Mouse (Mus musculus) ES-Bruce4 (cell line): Measurements from ENCODE around the gene Gm11077. TPM values are rescaled to one million over a fixed set of nuclear protein-coding genes. Genes with fewer than 3 reads are reported as not detected.

Experiments
- H3K27ac ChIP-seq: 2 replicates; pipeline ENCODE4 v1.5.1; 2012; ENCODE audit warnings: low read length, inconsistent platforms; ENCODE audit not compliant: insufficient read depth
- H3K27me3 ChIP-seq: 2 replicates; pipeline ENCODE4 v1.6.1; 2012; ENCODE audit warnings: mild to moderate bottlenecking, low read length, inconsistent platforms; ENCODE audit not compliant: control insufficient read depth, poor library complexity, insufficient read depth, severe bottlenecking
- H3K36me3 ChIP-seq: 2 replicates; pipeline ENCODE4 v1.6.1; 2012; ENCODE audit warnings: inconsistent platforms, mild to moderate bottlenecking, low read length, moderate library complexity; ENCODE audit not compliant: control insufficient read depth, poor library complexity, insufficient read depth, severe bottlenecking
- H3K4me1 ChIP-seq: one replicate; pipeline ENCODE4 v1.8.1; 2011; ENCODE audit warnings: low read length; ENCODE audit not compliant: control insufficient read depth, insufficient read depth
- H3K4me3 ChIP-seq: 2 replicates; pipeline ENCODE4 v1.5.1; 2011; ENCODE audit warnings: low read depth, mild to moderate bottlenecking, low read length
- H3K9ac ChIP-seq: 2 replicates; pipeline ENCODE4 v1.6.1; 2012; ENCODE audit warnings: low read depth, mild to moderate bottlenecking, inconsistent platforms; ENCODE audit not compliant: poor library complexity, severe bottlenecking
- H3K9me3 ChIP-seq: replicated peaks from 2 replicates; pipeline ENCODE4 v1.6.1; 2012; ENCODE audit warnings: mild to moderate bottlenecking, low read length, inconsistent platforms; ENCODE audit not compliant: control insufficient read depth, poor library complexity, insufficient read depth, severe bottlenecking
- CTCF ChIP-seq: IDR thresholded peaks from one replicate; pipeline ENCODE4 v1.8.1; 2011; ENCODE audit warnings: low read depth, low read length
- EP300 ChIP-seq: IDR thresholded peaks from 2 replicates; pipeline ENCODE4 v1.6.1; 2011; ENCODE audit warnings: low read depth, low read length; ENCODE audit not compliant: insufficient read depth
- POLR2A ChIP-seq: IDR thresholded peaks from one replicate; pipeline ENCODE4 v1.8.1; 2011; ENCODE audit warnings: low read length; ENCODE audit not compliant: insufficient read depth
- polyA plus RNA-seq: library from polyadenylated mRNA; stranded (reverse); fragments of >200 nt; gene quantifications from 2 replicates; pipeline ENCODE4 v1.2.4, GENCODE M21; 2011; ENCODE audit warnings: low read depth; ENCODE audit not compliant: missing spikeins, insufficient read depth, insufficient read length

Gm11077 gene
- polyA plus RNA-seq, result not detected in 2 replicates

DNA sequence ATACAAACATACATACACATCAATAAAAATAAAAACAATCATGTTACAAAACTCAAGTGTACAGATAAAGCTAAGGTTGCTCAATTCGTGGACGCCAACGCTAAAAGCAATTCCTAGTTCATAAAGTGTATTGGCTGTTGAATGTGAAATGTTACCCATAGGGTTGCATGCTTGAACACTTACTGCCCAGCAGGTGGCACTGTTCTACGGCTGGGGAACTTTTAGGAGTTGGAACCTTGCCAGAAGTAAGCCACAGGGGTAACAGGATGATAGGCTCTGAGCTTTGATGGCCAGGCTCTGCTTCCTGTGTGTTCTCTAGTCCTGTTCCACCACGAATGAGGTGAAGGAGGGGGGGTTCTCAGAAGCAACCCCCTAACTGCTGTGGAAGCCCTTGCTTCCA, at the start of gene Gm11077:
Gm11077 (plus strand) TSS at position 13 of the 400 bp plus-strand sequence.
- peaks cover 6% of the 10 kb centered on the region for H3K4me1 ChIP-seq
- H3K9ac ChIP-seq, result no peak within 1 kb of the TSS
- TF ChIP-seq POLR2A (no peak), EP300 (no peak), CTCF (no peak)
- no peaks in the 10 kb centered on the region for H3K27me3 ChIP-seq
- H3K27ac ChIP-seq, result no peak within 1 kb of the TSS
- H3K9me3 ChIP-seq, result peaks cover 5% of the 10 kb centered on the region
- no peaks in the 10 kb centered on the region for H3K36me3 ChIP-seq
- no peak within 1 kb of the TSS for H3K4me3 ChIP-seq

DNA sequence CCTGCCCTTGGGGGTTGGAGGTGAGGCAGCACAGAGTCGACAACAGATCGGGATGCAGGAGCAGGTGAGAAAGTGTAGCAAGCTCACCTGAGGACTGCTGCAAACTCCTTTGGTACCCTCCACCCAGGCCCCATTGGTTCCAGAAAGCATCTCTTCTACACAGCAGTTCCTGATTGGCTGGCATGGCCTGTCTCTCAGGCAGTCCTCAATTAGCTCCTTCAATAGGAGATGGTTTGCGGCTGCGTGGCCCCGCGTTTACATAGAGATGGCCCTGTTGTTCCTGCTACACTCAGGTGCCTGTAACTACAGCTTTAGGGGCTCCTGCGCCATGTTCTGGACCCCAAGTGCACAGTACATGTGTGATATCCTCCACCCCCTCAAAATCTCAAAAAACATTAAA, 48.4 kb upstream of the Gm11077 start:
- peak overlapping the region; percentile 13 for H3K4me3 ChIP-seq
- H3K9ac ChIP-seq, result no peak overlapping the region
- TF ChIP-seq POLR2A (no peak), EP300 (no peak), CTCF (no peak)
- no peaks in the 10 kb centered on the region for H3K9me3 ChIP-seq
- H3K36me3 ChIP-seq, result no peaks in the 10 kb centered on the region
- H3K27ac ChIP-seq, result no peak overlapping the region
- H3K4me1 ChIP-seq, result peaks cover 5% of the 10 kb centered on the region
- no peaks in the 10 kb centered on the region for H3K27me3 ChIP-seq

DNA sequence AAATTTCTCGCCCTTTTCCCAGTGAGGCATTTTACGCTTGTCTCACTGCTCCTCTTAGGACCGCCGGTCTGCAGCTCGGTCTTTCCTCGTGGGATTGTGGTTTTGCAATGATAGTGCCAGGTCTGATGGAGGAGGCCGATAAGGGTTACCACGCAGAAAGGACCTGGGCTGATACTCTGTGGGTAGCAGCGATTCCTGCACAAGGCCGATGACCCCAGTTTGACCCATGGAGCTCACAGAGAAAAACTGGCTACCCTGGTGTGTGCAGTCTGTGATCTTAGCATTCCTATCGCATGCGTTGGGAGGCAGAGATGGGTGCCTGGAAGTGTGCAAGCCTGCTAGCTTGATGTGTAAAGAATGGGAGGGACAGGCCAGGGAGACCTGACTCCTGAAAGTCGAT, 46.3 kb upstream of the Gm11077 start:
- TF ChIP-seq EP300, result no peak
- no peak for TF ChIP-seq POLR2A
- TF ChIP-seq CTCF, result no peak
- H3K27ac ChIP-seq, result no peak overlapping the region

DNA sequence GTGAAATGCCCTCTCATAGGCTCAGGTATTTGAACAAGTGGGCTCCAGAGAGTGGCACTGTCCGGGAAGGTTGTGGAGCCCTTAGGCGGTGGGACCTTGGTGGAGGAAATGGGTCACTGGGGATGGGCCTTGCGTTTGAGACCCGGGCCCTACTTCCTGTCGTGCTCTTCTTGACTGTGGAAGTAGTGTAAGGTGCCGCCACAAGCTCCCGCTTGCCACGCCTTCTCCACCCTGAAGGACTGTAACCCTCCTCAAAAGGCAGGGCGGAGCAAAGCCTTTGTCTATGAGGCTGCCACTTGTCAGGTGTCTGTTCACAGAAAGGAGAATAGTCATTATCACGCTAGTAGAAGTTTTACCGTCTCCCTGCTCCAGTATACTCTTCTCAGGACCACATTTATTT, 44.7 kb upstream of the Gm11077 start:
- no peaks in the 10 kb centered on the region for H3K9me3 ChIP-seq
- no peak overlapping the region for H3K27ac ChIP-seq

More for the DNA sequence above, 46.3 kb upstream of the Gm11077 start:
- H3K9me3 ChIP-seq, result no peaks in the 10 kb centered on the region
- no peak overlapping the region for H3K9ac ChIP-seq
- peaks cover 2% of the 10 kb centered on the region for H3K4me1 ChIP-seq
- no peaks in the 10 kb centered on the region for H3K27me3 ChIP-seq
- no peak overlapping the region for H3K4me3 ChIP-seq
- no peaks in the 10 kb centered on the region for H3K36me3 ChIP-seq

DNA sequence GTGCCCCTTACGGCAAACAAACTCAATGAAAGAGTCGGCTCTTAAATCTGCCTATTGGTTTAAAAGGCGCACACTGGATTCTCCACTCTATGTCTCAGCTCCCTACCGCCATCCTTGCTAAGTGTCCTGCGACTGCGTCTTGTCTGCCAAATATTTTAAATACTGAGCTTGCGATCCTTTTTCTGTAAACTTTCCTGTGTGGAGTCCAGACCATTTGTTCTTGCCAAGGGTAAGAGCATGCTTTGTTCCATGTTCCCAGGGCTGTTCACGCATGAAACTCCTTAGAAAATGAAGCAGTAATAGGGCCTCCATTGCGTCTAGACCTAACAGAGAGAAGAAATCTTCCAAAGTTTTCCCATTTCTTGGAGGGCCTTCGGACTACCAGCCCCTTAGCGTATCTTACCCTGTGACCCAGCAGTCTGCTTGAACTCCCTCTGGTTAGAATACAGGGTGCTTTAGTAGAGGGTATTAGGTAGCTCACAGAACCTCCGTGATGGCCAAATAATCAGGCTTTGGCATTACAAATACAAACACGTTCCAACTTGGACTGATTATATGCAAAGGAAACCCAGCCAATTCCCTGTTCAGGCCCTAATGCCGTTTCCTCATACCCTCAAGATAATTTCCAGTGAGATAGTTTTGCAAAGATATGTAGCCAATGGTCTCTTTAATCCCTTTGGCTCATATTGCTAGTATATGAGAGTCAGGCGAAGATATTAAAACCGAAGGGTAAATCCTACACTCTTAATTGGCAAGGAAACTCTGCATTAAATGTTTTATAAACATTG, 39.3 kb upstream of the Gm11077 start:
- TF ChIP-seq CTCF (no peak), EP300 (no peak), POLR2A (no peak)
- no peaks in the 10 kb centered on the region for H3K4me1 ChIP-seq
- no peak overlapping the region for H3K4me3 ChIP-seq
- no peaks in the 10 kb centered on the region for H3K36me3 ChIP-seq
- no peaks in the 10 kb centered on the region for H3K9me3 ChIP-seq
- no peaks in the 10 kb centered on the region for H3K27me3 ChIP-seq
- H3K27ac ChIP-seq, result no peak overlapping the region
- H3K9ac ChIP-seq, result no peak overlapping the region

More for the DNA sequence above, 44.7 kb upstream of the Gm11077 start:
- Histone ChIP-seq H3K4me3 (peak overlapping the region; percentile 5; the same call in 1 of the 2 replicates), H3K36me3 (no peaks in the 10 kb centered on the region), H3K27me3 (no peaks in the 10 kb centered on the region), H3K9ac (no peak overlapping the region), H3K4me1 (no peaks in the 10 kb centered on the region)
- TF ChIP-seq POLR2A (no peak), EP300 (0 out of 2 replicates have a peak, but pooled peaks have one; percentile 27)

DNA sequence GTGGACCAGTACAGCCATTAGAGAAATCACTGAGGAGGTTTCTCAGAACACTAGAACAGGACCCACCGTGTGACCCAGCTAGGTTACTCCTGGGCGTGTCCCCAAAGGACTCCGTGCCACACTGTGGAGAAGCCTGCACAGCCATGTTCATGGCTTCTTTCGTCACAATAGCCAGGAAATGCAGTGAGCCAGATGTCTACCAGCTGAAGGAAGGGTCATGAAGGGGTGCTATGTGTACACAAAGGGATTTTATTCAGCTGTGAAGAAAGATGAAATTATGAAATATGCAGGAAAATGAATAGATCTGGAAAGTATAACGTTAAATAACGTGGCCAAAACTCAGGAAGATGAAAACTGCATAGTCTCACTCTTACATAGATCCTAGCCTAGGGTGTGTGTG, 36.9 kb upstream of the Gm11077 start:
- H3K27ac ChIP-seq, result no peak overlapping the region
- TF ChIP-seq CTCF, result no peak
- TF ChIP-seq EP300, result no peak
- no peak for TF ChIP-seq POLR2A

More for the DNA sequence above, 36.9 kb upstream of the Gm11077 start:
- Histone ChIP-seq H3K4me1 (no peaks in the 10 kb centered on the region), H3K27me3 (no peaks in the 10 kb centered on the region), H3K9ac (no peak overlapping the region), H3K9me3 (no peaks in the 10 kb centered on the region), H3K4me3 (no peak overlapping the region), H3K36me3 (no peaks in the 10 kb centered on the region)
